Mouse (Mus musculus): ENCODE measurements around the gene Uso1.

DNA sequence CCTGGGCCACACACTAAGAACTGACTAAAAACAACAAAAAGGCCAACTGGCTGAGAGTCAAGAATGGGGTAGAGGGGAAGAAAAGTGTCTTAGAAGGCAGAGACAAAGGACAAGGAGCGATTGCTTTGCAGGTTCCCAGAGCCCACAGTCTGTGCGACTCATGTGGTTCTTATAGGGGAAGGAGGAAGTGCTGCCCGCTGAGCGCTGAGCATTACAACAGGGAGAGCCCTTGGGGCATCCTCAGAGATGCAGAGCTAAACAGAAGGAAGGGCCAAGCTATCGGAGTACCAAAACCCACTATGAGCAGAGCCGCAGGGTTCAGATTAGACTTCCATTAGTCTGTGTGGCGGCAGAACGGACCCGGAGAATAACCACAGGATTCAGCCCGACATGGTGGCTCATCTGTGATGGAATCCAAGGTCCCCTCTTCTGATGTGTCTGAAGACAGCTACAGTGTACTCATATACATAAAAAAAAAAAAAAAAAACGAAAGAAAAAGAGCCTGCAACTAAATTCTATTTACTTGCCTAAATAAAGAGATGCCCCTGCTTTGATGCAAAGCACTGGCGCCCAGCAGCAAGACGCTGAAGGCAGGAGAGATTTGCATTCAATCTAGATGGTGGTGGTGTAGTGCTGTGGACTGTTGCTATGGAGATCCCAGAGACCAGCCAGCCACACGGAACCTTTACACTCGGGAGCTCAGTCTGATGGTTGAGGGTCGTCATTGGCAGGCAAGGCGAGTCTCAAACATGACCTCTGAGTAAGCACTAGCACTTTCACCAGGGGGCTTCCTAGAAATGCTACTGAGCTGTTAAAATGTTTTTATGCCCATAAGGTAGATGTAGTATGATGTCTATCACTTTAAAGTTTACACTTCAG lies 81.4 kb downstream of the Uso1 start:
- TF ChIP-seq CTCF (IDR thresholded peaks at IDR 0.05; ENCODE audit: low read depth): no peak
- no peak for TF ChIP-seq EP300 (IDR thresholded peaks at IDR 0.05; ENCODE audit: low read depth)
